Mouse (Mus musculus): ENCODE measurements around the gene Gpr3. TPM values are rescaled to one million over a fixed set of nuclear protein-coding genes. Genes with fewer than 3 reads are reported as not detected.

Gene Gpr3
- polyA plus RNA-seq, 1 experiment: 0.40 TPM

GRCm38 (mm10) chr4:133227636-133228035 lies 15.3 kb upstream of the Gpr3 start:
- no peak for TF ChIP-seq SRF (IDR thresholded peaks at IDR 0.05; ENCODE audit: control insufficient read depth, insufficient read length, low read depth)
- TF ChIP-seq E2F4 (IDR thresholded peaks at IDR 0.05; ENCODE audit: insufficient read depth): no peak
- TF ChIP-seq TCF12 (IDR thresholded peaks at IDR 0.05; ENCODE audit: insufficient read depth, poor library complexity, severe bottlenecking): no peak
- Histone ChIP-seq H3ac (ENCODE audit: control insufficient read depth, insufficient read length) (no peak overlapping the region), H3K79me2 (ENCODE audit: control insufficient read depth, insufficient read depth) (no peaks in the 10 kb centered on the region), H3K4me3 (no peak overlapping the region), H3K36me3 (ENCODE audit: control insufficient read depth, insufficient read depth) (no peaks in the 10 kb centered on the region), H3K4me2 (ENCODE audit: low read depth) (no peak overlapping the region), H3K27me3 (ENCODE audit: control insufficient read depth, insufficient read depth, insufficient read length) (peaks cover 8% of the 10 kb centered on the region)

GRCm38 (mm10) chr4:133226073-133226472 lies 13.7 kb upstream of the Gpr3 start:
- no peaks in the 10 kb centered on the region for H3K79me2 ChIP-seq (ENCODE audit: control insufficient read depth, insufficient read depth)
- H3K27me3 ChIP-seq (ENCODE audit: control insufficient read depth, insufficient read depth, insufficient read length): peaks cover 24% of the 10 kb centered on the region
- H3K4me3 ChIP-seq: no peak overlapping the region
- H3ac ChIP-seq (ENCODE audit: control insufficient read depth, insufficient read length): no peak overlapping the region
- no peak for TF ChIP-seq REST (IDR thresholded peaks at IDR 0.05; ENCODE audit: insufficient read depth, insufficient read length)
- no peak for TF ChIP-seq MYOD1 (IDR thresholded peaks at IDR 0.05; ENCODE audit: control insufficient read depth in 1 of 3, insufficient read length in 2 of 3, low read depth in 2 of 3)
- TF ChIP-seq POLR2AphosphoS2 (IDR thresholded peaks at IDR 0.05; ENCODE audit: insufficient read length, low read depth): no peak
- no peak for TF ChIP-seq POLR2A (IDR thresholded peaks at IDR 0.05; ENCODE audit: insufficient read length, low read depth)
- no peak for TF ChIP-seq TCF12 (IDR thresholded peaks at IDR 0.05; ENCODE audit: insufficient read depth, poor library complexity, severe bottlenecking)
- TF ChIP-seq MYOG (IDR thresholded peaks at IDR 0.05; ENCODE audit: control insufficient read depth in 1 of 3, insufficient read depth in 1 of 3, insufficient read length in 2 of 3, low read depth in 2 of 3): no peak
- TF ChIP-seq SRF (IDR thresholded peaks at IDR 0.05; ENCODE audit: control insufficient read depth, insufficient read length, low read depth): no peak
- no peak for TF ChIP-seq MAX (IDR thresholded peaks at IDR 0.05; ENCODE audit: low read depth)
- no peak for TF ChIP-seq USF1 (IDR thresholded peaks at IDR 0.05; ENCODE audit: low read depth)
- no peak for TF ChIP-seq E2F4 (IDR thresholded peaks at IDR 0.05; ENCODE audit: insufficient read depth)
- no peak for TF ChIP-seq TCF3 (IDR thresholded peaks at IDR 0.05; ENCODE audit: insufficient read length, low read depth)
- no peaks in the 10 kb centered on the region for H3K36me3 ChIP-seq (ENCODE audit: control insufficient read depth, insufficient read depth)
- H3K4me2 ChIP-seq (ENCODE audit: low read depth): no peak overlapping the region

GRCm38 (mm10) chr4:133223875-133224274 lies 11.5 kb upstream of the Gpr3 start:
- no peak overlapping the region for H3ac ChIP-seq (ENCODE audit: control insufficient read depth, insufficient read length)
- H3K4me2 ChIP-seq (ENCODE audit: low read depth): no peak overlapping the region
- TF ChIP-seq MYOG (IDR thresholded peaks at IDR 0.05; ENCODE audit: control insufficient read depth in 1 of 3, insufficient read depth in 1 of 3, insufficient read length in 2 of 3, low read depth in 2 of 3): no peak
- no peak for TF ChIP-seq USF1 (IDR thresholded peaks at IDR 0.05; ENCODE audit: low read depth)
- no peak for TF ChIP-seq TCF12 (IDR thresholded peaks at IDR 0.05; ENCODE audit: insufficient read depth, poor library complexity, severe bottlenecking)
- TF ChIP-seq POLR2AphosphoS2 (IDR thresholded peaks at IDR 0.05; ENCODE audit: insufficient read length, low read depth): no peak
- no peak for TF ChIP-seq POLR2A (IDR thresholded peaks at IDR 0.05; ENCODE audit: insufficient read length, low read depth)
- TF ChIP-seq MAX (IDR thresholded peaks at IDR 0.05; ENCODE audit: low read depth): no peak
- TF ChIP-seq E2F4 (IDR thresholded peaks at IDR 0.05; ENCODE audit: insufficient read depth): no peak
- no peak for TF ChIP-seq SRF (IDR thresholded peaks at IDR 0.05; ENCODE audit: control insufficient read depth, insufficient read length, low read depth)
- no peak for TF ChIP-seq CEBPB (IDR thresholded peaks at IDR 0.05; ENCODE audit: insufficient read depth, poor library complexity, severe bottlenecking)
- no peak for TF ChIP-seq TCF3 (IDR thresholded peaks at IDR 0.05; ENCODE audit: insufficient read length, low read depth)
- no peak for TF ChIP-seq REST (IDR thresholded peaks at IDR 0.05; ENCODE audit: insufficient read depth, insufficient read length)
- TF ChIP-seq MYOD1 (IDR thresholded peaks at IDR 0.05; ENCODE audit: control insufficient read depth in 1 of 3, insufficient read length in 2 of 3, low read depth in 2 of 3): no peak
- no peaks in the 10 kb centered on the region for H3K36me3 ChIP-seq (ENCODE audit: control insufficient read depth, insufficient read depth)
- peaks cover 39% of the 10 kb centered on the region for H3K27me3 ChIP-seq (ENCODE audit: control insufficient read depth, insufficient read depth, insufficient read length)
- H3K4me3 ChIP-seq: no peak overlapping the region
- no peaks in the 10 kb centered on the region for H3K79me2 ChIP-seq (ENCODE audit: control insufficient read depth, insufficient read depth)

GRCm38 (mm10) chr4:133221701-133222100 lies 9.4 kb upstream of the Gpr3 start:
- H3ac ChIP-seq (ENCODE audit: control insufficient read depth, insufficient read length): no peak overlapping the region
- H3K4me3 ChIP-seq: no peak overlapping the region
- TF ChIP-seq MAX (IDR thresholded peaks at IDR 0.05; ENCODE audit: low read depth): no peak
- no peak for TF ChIP-seq MYOD1 (IDR thresholded peaks at IDR 0.05; ENCODE audit: control insufficient read depth in 1 of 3, insufficient read length in 2 of 3, low read depth in 2 of 3)
- TF ChIP-seq POLR2A (IDR thresholded peaks at IDR 0.05; ENCODE audit: insufficient read length, low read depth): no peak
- TF ChIP-seq POLR2AphosphoS2 (IDR thresholded peaks at IDR 0.05; ENCODE audit: insufficient read length, low read depth): no peak

GRCm38 (mm10) chr4:133220656-133221055 lies 8.3 kb upstream of the Gpr3 start:
- H3K4me2 ChIP-seq (ENCODE audit: low read depth): no peak overlapping the region
- H3K4me3 ChIP-seq: no peak overlapping the region
- no peak for TF ChIP-seq MAX (IDR thresholded peaks at IDR 0.05; ENCODE audit: low read depth)
- no peak for TF ChIP-seq REST (IDR thresholded peaks at IDR 0.05; ENCODE audit: insufficient read depth, insufficient read length)
- no peak for TF ChIP-seq POLR2AphosphoS2 (IDR thresholded peaks at IDR 0.05; ENCODE audit: insufficient read length, low read depth)
- no peak for TF ChIP-seq MYOG (IDR thresholded peaks at IDR 0.05; ENCODE audit: control insufficient read depth in 1 of 3, insufficient read depth in 1 of 3, insufficient read length in 2 of 3, low read depth in 2 of 3)
- peaks cover 39% of the 10 kb centered on the region for H3K27me3 ChIP-seq (ENCODE audit: control insufficient read depth, insufficient read depth, insufficient read length)
- no peaks in the 10 kb centered on the region for H3K79me2 ChIP-seq (ENCODE audit: control insufficient read depth, insufficient read depth)
- no peak overlapping the region for H3ac ChIP-seq (ENCODE audit: control insufficient read depth, insufficient read length)
- no peaks in the 10 kb centered on the region for H3K36me3 ChIP-seq (ENCODE audit: control insufficient read depth, insufficient read depth)

More at GRCm38 (mm10) chr4:133221701-133222100, 9.4 kb upstream of the Gpr3 start:
- H3K79me2 ChIP-seq (ENCODE audit: control insufficient read depth, insufficient read depth): no peaks in the 10 kb centered on the region
- H3K36me3 ChIP-seq (ENCODE audit: control insufficient read depth, insufficient read depth): no peaks in the 10 kb centered on the region
- H3K4me2 ChIP-seq (ENCODE audit: low read depth): no peak overlapping the region
- H3K27me3 ChIP-seq (ENCODE audit: control insufficient read depth, insufficient read depth, insufficient read length): peaks cover 39% of the 10 kb centered on the region

Measured in myocyte (in vitro differentiated cells).